Mouse (Mus musculus): Measurements from ENCODE around the gene Aspdh. TPM values are rescaled to one million over a fixed set of nuclear protein-coding genes. Genes with fewer than 3 reads are reported as not detected.
A peak's percentile ranks its signal among the peaks of the same experiment; 100 is the strongest.

Aspdh gene
- polyA plus RNA-seq, 1 experiment from 2014 or later = 1.5 TPM

GRCm38 (mm10) chr7:44500046-44500445, 34.9 kb downstream of the Aspdh start:
- WGBS = 45% methylated on average over 16 of the region's 20 CpGs
- no peak overlapping the region for H3K4me2 ChIP-seq (replicated peaks; ENCODE audit: low read depth)
- no peak overlapping the region for H3K27ac ChIP-seq (ENCODE audit: low read depth, low read length)
- H3K9me3 ChIP-seq (ENCODE audit: control insufficient read depth) = 0 out of 2 replicates have a peak, but pooled peaks cover 2% of the 10 kb centered on the region
- 0 out of 2 replicates have a peak, but pooled peaks cover 3% of the 10 kb centered on the region for H3K27me3 ChIP-seq (replicated peaks; ENCODE audit: control insufficient read depth, insufficient read depth, low read length)
- ATAC-seq = no peak
- H3K4me1 ChIP-seq (replicated peaks; ENCODE audit: control insufficient read depth, insufficient read depth, low read length) = peaks cover 9% of the 10 kb centered on the region; the same call in 1 of the 2 replicates
- H3K4me3 ChIP-seq (ENCODE audit: low read depth, low read length) = no peak overlapping the region
- TF ChIP-seq CTCF (IDR thresholded peaks at IDR 0.05; ENCODE audit: low read depth) = no peak
- H3K9ac ChIP-seq (ENCODE audit: low read depth, low read length) = no peak overlapping the region
- H3K36me3 ChIP-seq (ENCODE audit: control insufficient read depth, insufficient read depth) = no peaks in the 10 kb centered on the region

DNA sequence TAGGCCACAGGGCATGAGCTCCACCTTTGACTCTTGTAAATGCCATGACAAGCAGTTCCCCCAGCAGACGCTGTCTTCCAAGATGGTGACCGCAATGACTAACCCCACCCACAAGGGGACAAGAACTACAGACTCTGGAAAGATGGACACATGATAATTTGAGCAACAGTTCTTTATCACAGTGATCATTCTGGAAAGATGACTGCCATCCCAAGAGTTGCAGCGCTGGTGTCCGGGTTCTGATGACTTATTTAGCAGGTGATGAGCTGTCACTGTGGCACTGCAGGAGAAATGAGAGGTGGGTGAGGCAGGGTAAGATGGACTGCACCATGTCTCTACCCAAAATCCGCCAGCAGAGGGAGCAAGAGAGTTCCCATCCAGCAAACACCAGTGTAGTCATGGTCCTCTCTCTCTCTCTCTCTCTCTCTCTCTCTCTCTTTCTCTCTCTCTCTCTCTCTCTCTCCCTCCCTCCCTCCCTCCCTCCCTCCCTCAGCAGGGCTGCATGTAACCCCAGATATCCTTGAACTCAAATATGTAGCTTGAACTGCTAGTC, 36.4 kb downstream of the Aspdh start:
- ATAC-seq = no peak
- H3K4me1 ChIP-seq (replicated peaks; ENCODE audit: control insufficient read depth, insufficient read depth, low read length) = no peaks in the 10 kb centered on the region
- no peaks in the 10 kb centered on the region for H3K36me3 ChIP-seq (ENCODE audit: control insufficient read depth, insufficient read depth)
- WGBS = 37% methylated on average over 5 of the region's 5 CpGs
- H3K4me2 ChIP-seq (replicated peaks; ENCODE audit: low read depth) = no peak overlapping the region
- 0 out of 2 replicates have a peak, but pooled peaks cover 2% of the 10 kb centered on the region for H3K9me3 ChIP-seq (ENCODE audit: control insufficient read depth)
- no peak overlapping the region for H3K4me3 ChIP-seq (ENCODE audit: low read depth, low read length)
- TF ChIP-seq CTCF (IDR thresholded peaks at IDR 0.05; ENCODE audit: low read depth) = peak; percentile 81
- 0 out of 2 replicates have a peak, but pooled peaks cover 3% of the 10 kb centered on the region for H3K27me3 ChIP-seq (replicated peaks; ENCODE audit: control insufficient read depth, insufficient read depth, low read length)
- no peak overlapping the region for H3K27ac ChIP-seq (ENCODE audit: low read depth, low read length)
- no peak overlapping the region for H3K9ac ChIP-seq (ENCODE audit: low read depth, low read length)

- Histone ChIP-seq H3K9me3 (ENCODE audit: control insufficient read depth) (0 out of 2 replicates have a peak, but pooled peaks cover 3% of the 10 kb centered on the region), H3K27ac (ENCODE audit: low read depth, low read length) (no peak overlapping the region), H3K36me3 (ENCODE audit: control insufficient read depth, insufficient read depth) (no peaks in the 10 kb centered on the region), H3K9ac (ENCODE audit: low read depth, low read length) (no peak overlapping the region), H3K27me3 (replicated peaks; ENCODE audit: control insufficient read depth, insufficient read depth, low read length) (no peaks in the 10 kb centered on the region), H3K4me3 (ENCODE audit: low read depth, low read length) (no peak overlapping the region), H3K4me2 (replicated peaks; ENCODE audit: low read depth) (no peak overlapping the region), H3K4me1 (replicated peaks; ENCODE audit: control insufficient read depth, insufficient read depth, low read length) (no peaks in the 10 kb centered on the region)
- no peak for ATAC-seq
- TF ChIP-seq CTCF (IDR thresholded peaks at IDR 0.05; ENCODE audit: low read depth) = no peak
These were observed 42.3 kb downstream of the Aspdh start for GRCm38 (mm10) chr7:44507491-44507890.

Small RNA genes lying within 50 kb of the gene (microRNA-seq; reads per million reads assigned to microRNA genes)
- gene Mir7052 = not detected

Other genes with a start within 250 kb of the Aspdh start
- gene Klk1b5, start 249.4 kb upstream of the Aspdh start, polyA plus RNA-seq (2015; fragmentation: Nextera tagmentation; extraction: Ambion mirVana) = not detected in 2 replicates
- gene Klk1, start 240.0 kb upstream of the Aspdh start, polyA plus RNA-seq (2015; fragmentation: Nextera tagmentation; extraction: Ambion mirVana) = 23.0 and 35.6 TPM in 2 replicates
- gene Gm36864, start 229.2 kb upstream of the Aspdh start, polyA plus RNA-seq (2015; fragmentation: Nextera tagmentation; extraction: Ambion mirVana) = not detected in 2 replicates
- 0.65 and 1.1 TPM in 2 replicates for gene 1700028J19Rik, start 218.7 kb upstream of the Aspdh start, polyA plus RNA-seq (2015; fragmentation: Nextera tagmentation; extraction: Ambion mirVana)
- gene 2410002F23Rik, start 218.7 kb upstream of the Aspdh start, polyA plus RNA-seq (2015; fragmentation: Nextera tagmentation; extraction: Ambion mirVana) = 40.3 and 42.3 TPM in 2 replicates
- gene Acp4, start 208.0 kb upstream of the Aspdh start, polyA plus RNA-seq (2015; fragmentation: Nextera tagmentation; extraction: Ambion mirVana) = not detected in 2 replicates
- not detected in 2 replicates for gene Gm15517, start 203.9 kb upstream of the Aspdh start, polyA plus RNA-seq (2015; fragmentation: Nextera tagmentation; extraction: Ambion mirVana)
- gene Clec11a, start 158.5 kb upstream of the Aspdh start, polyA plus RNA-seq (2015; fragmentation: Nextera tagmentation; extraction: Ambion mirVana) = 3.5 and 3.8 TPM in 2 replicates
- 0.39 and 0.44 TPM in 2 replicates for gene Shank1, start 155.1 kb upstream of the Aspdh start, polyA plus RNA-seq (2015; fragmentation: Nextera tagmentation; extraction: Ambion mirVana)
- 0.55 and 0.58 TPM in 2 replicates for gene Syt3, start 81.3 kb upstream of the Aspdh start, polyA plus RNA-seq (2015; fragmentation: Nextera tagmentation; extraction: Ambion mirVana)
- 0.51 and 0.60 TPM in 2 replicates for gene 1700008O03Rik, start 79.6 kb upstream of the Aspdh start, polyA plus RNA-seq (2015; fragmentation: Nextera tagmentation; extraction: Ambion mirVana)
- gene Lrrc4b, start 36.4 kb upstream of the Aspdh start, polyA plus RNA-seq (2015; fragmentation: Nextera tagmentation; extraction: Ambion mirVana) = 0.35 and 0.54 TPM in 2 replicates
- 28.6 and 30.3 TPM in 2 replicates for gene Josd2, start 2.6 kb downstream of the Aspdh start, polyA plus RNA-seq (2015; fragmentation: Nextera tagmentation; extraction: Ambion mirVana)
- gene Emc10, start 31.1 kb downstream of the Aspdh start, polyA plus RNA-seq (2015; fragmentation: Nextera tagmentation; extraction: Ambion mirVana) = 68.6 and 74.8 TPM in 2 replicates
- gene Fam71e1, start 31.2 kb downstream of the Aspdh start, polyA plus RNA-seq (2015; fragmentation: Nextera tagmentation; extraction: Ambion mirVana) = 4.4 and 5.2 TPM in 2 replicates
- gene Mybpc2, start 59.3 kb downstream of the Aspdh start, polyA plus RNA-seq (2015; fragmentation: Nextera tagmentation; extraction: Ambion mirVana) = 0.13 and 0.18 TPM in 2 replicates
- gene Spib, start 66.7 kb downstream of the Aspdh start, polyA plus RNA-seq (2015; fragmentation: Nextera tagmentation; extraction: Ambion mirVana) = 0.17 and 0.33 TPM in 2 replicates
- gene Pold1, start 83.5 kb downstream of the Aspdh start, polyA plus RNA-seq (2015; fragmentation: Nextera tagmentation; extraction: Ambion mirVana) = 16.8 and 18.3 TPM in 2 replicates
- 71.3 and 73.9 TPM in 2 replicates for gene Nr1h2, start 88.6 kb downstream of the Aspdh start, polyA plus RNA-seq (2015; fragmentation: Nextera tagmentation; extraction: Ambion mirVana)
- 0.99 and 1.1 TPM in 2 replicates for gene Napsa, start 107.0 kb downstream of the Aspdh start, polyA plus RNA-seq (2015; fragmentation: Nextera tagmentation; extraction: Ambion mirVana)
- gene Kcnc3, start 125.3 kb downstream of the Aspdh start, polyA plus RNA-seq (2015; fragmentation: Nextera tagmentation; extraction: Ambion mirVana) = 0.20 TPM in 2 replicates
- 114 and 141 TPM in 2 replicates for gene Myh14, start 205.5 kb downstream of the Aspdh start, polyA plus RNA-seq (2015; fragmentation: Nextera tagmentation; extraction: Ambion mirVana)
- not detected in 2 replicates for gene Izumo2, start 243.4 kb downstream of the Aspdh start, polyA plus RNA-seq (2015; fragmentation: Nextera tagmentation; extraction: Ambion mirVana)